Mouse (Mus musculus) heart, embryonic 13.5 days (tissue): ENCODE measurements around the gene Saysd1. TPM values are rescaled to one million over a fixed set of nuclear protein-coding genes. Genes with fewer than 3 reads are reported as not detected.

Experiments
- ATAC-seq: fragments of 200-750 bp; cut with Nextera tagmentation; 2 replicates; pipeline ENCODE4 v1.8.0; 2017; ENCODE audit warnings: moderate TSS enrichment; ENCODE audit not compliant: insufficient number of reproducible peaks, low FRiP score, low TSS enrichment; ENCODE audit errors: extremely low read depth
- H3K27ac ChIP-seq: fragments of 300-500 bp; sonication (generic); replicated peaks from 2 replicates; pipeline ENCODE4 v1.5.1; 2015; ENCODE audit warnings: moderate library complexity, mild to moderate bottlenecking, inconsistent platforms
- H3K27me3 ChIP-seq: fragments of 300-500 bp; sonication (generic); replicated peaks from 2 replicates; pipeline ENCODE4 v1.6.1; 2015; ENCODE audit warnings: mild to moderate bottlenecking, inconsistent platforms
- H3K36me3 ChIP-seq: fragments of 300-500 bp; sonication (generic); 2 replicates; pipeline ENCODE4 v1.6.1; 2015; ENCODE audit warnings: mild to moderate bottlenecking, inconsistent platforms
- H3K4me1 ChIP-seq: fragments of 300-500 bp; sonication (generic); 2 replicates; pipeline ENCODE4 v1.6.1; 2015; ENCODE audit warnings: inconsistent platforms
- H3K4me2 ChIP-seq: fragments of 300-500 bp; sonication (generic); 2 replicates; pipeline ENCODE4 v1.6.1; 2015; ENCODE audit warnings: inconsistent platforms, mild to moderate bottlenecking, moderate library complexity
- H3K4me3 ChIP-seq: fragments of 300-500 bp; sonication (generic); 2 replicates; pipeline ENCODE4 v1.5.1; 2015; ENCODE audit warnings: moderate library complexity, mild to moderate bottlenecking, inconsistent platforms
- H3K9ac ChIP-seq: fragments of 300-500 bp; sonication (generic); 2 replicates; pipeline ENCODE4 v1.6.1; 2015; ENCODE audit warnings: inconsistent platforms, mild to moderate bottlenecking, moderate library complexity
- H3K9me3 ChIP-seq: fragments of 300-500 bp; sonication (generic); 2 replicates; pipeline ENCODE4 v1.6.1; 2016; ENCODE audit warnings: inconsistent platforms
- WGBS: fragments of 180-500 bp; shearing (Covaris S2); methylation state at CpG from one replicate; pipeline ENCODE4 v1.1.7; 2015; ENCODE audit warnings: mixed read lengths; 5-methylcytosine and 5-hydroxymethylcytosine counted together
- polyA plus RNA-seq: library from polyadenylated mRNA; unstranded; fragments of >200 nt; fragmentation: Nextera tagmentation; extraction: Ambion mirVana; gene quantifications from 2 replicates; pipeline ENCODE4 v1.2.1, GENCODE M21; 2015

The Saysd1 gene
- polyA plus RNA-seq, 1 experiment from 2014 or later: 8.0 TPM

- Histone ChIP-seq H3K9me3 (no peaks in the 10 kb centered on the region), H3K4me3 (no peak overlapping the region), H3K4me2 (no peak overlapping the region), H3K36me3 (no peaks in the 10 kb centered on the region), H3K4me1 (peaks cover 38% of the 10 kb centered on the region), H3K27me3 (peaks cover 7% of the 10 kb centered on the region; the same call in 1 of the 2 replicates), H3K9ac (no peak overlapping the region), H3K27ac (no peak overlapping the region)
- ATAC-seq: no peak
- 50% methylated on average over 6 of the region's 6 CpGs for WGBS
Measured at GRCm38 (mm10) chr14:20162686-20163085, 24.4 kb upstream of the Saysd1 start.

- ATAC-seq: no peak
Measured at GRCm38 (mm10) chr14:20158727-20159681, 20.7 kb upstream of the Saysd1 start.

DNA sequence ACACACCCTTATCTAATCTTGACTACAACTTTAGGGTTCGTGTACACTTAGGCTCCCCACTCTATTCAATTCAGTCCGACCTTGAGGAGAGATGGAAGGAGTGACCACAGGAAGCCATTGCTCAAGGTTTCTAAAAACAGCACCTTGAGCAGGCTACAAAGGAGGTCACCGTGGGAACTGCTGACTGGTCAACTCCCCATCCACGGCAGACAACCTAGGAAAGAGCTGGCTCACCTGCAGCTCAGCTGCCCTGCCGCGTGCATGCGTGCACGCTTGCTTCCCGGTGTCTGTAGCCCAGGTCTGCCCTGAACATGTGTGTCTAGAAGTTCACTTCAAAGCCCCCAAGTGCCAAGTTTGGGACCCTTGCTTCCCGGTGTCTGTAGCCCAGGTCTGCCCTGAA, 19.3 kb upstream of the Saysd1 start:
- Histone ChIP-seq H3K4me2 (no peak overlapping the region), H3K27ac (no peak overlapping the region), H3K9me3 (no peaks in the 10 kb centered on the region), H3K4me3 (no peak overlapping the region), H3K9ac (no peak overlapping the region), H3K4me1 (peaks cover 28% of the 10 kb centered on the region), H3K27me3 (peaks cover 7% of the 10 kb centered on the region; the same call in 1 of the 2 replicates), H3K36me3 (no peaks in the 10 kb centered on the region)
- no peak for ATAC-seq
- WGBS: 67% methylated on average over 10 of the region's 10 CpGs

More at GRCm38 (mm10) chr14:20158727-20159681, 20.7 kb upstream of the Saysd1 start:
- Histone ChIP-seq H3K4me1 (peaks cover 35% of the 10 kb centered on the region), H3K27me3 (peaks cover 7% of the 10 kb centered on the region; the same call in 1 of the 2 replicates), H3K4me3 (no peak overlapping the region), H3K9me3 (no peaks in the 10 kb centered on the region), H3K27ac (no peak overlapping the region), H3K36me3 (no peaks in the 10 kb centered on the region), H3K4me2 (no peak overlapping the region), H3K9ac (no peak overlapping the region)
- 52% methylated on average over 8 of the region's 8 CpGs for WGBS

- WGBS: 50% methylated on average over 10 of the region's 10 CpGs
- no peaks in the 10 kb centered on the region for H3K9me3 ChIP-seq
- H3K4me1 ChIP-seq: peaks cover 22% of the 10 kb centered on the region
- H3K36me3 ChIP-seq: no peaks in the 10 kb centered on the region
- H3K4me3 ChIP-seq: no peak overlapping the region
- no peak overlapping the region for H3K27ac ChIP-seq
- H3K9ac ChIP-seq: no peak overlapping the region
- ATAC-seq: no peak
- H3K27me3 ChIP-seq: peaks cover 7% of the 10 kb centered on the region; the same call in 1 of the 2 replicates
- H3K4me2 ChIP-seq: no peak overlapping the region
Measured at GRCm38 (mm10) chr14:20155718-20156117, 17.4 kb upstream of the Saysd1 start.

DNA sequence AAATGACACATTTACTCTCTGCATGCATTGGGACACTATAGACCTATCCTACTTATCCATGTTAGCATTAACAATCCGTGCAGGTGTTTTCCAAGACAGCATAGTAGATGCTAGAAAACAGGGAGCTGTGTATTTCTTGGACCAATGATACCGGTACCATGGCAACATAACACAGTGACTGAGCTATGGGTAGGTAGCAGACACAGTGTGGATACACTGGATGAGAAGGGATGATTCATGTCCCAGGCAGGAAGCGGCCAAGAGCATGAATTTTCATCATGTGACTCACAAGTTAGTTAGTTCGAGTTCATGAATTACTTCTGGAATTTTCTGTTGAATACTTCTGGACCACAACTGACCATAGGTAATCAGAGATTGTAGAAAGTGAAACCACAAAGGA, 16.6 kb upstream of the Saysd1 start:
- WGBS: 77% methylated on average over 4 of the region's 4 CpGs
- Histone ChIP-seq H3K27me3 (peaks cover 7% of the 10 kb centered on the region; the same call in 1 of the 2 replicates), H3K9me3 (no peaks in the 10 kb centered on the region), H3K36me3 (no peaks in the 10 kb centered on the region), H3K4me3 (no peak overlapping the region), H3K27ac (no peak overlapping the region), H3K9ac (no peak overlapping the region), H3K4me1 (peaks cover 20% of the 10 kb centered on the region), H3K4me2 (no peak overlapping the region)
- no peak for ATAC-seq

DNA sequence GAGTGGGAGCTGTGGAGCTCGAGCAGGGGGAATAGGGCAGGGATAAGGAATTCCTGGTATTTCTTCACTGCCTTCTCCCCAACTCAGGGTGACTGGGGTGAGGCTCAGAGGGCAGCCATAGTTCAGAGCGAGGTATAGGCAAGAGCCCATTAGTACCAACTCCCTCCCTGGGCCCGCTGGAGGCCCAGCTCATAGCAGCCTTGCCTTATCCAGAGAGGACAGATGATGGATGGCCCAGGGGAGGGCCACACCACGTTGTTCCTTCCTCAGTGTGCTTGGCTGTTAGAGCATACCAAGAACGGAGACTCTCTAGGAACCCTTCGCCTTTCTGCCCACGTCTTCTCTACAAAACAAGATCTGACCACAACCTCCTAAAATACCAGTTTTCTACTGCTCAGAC, 15.9 kb upstream of the Saysd1 start:
- H3K4me3 ChIP-seq: no peak overlapping the region
- no peak overlapping the region for H3K9ac ChIP-seq
- peaks cover 7% of the 10 kb centered on the region; the same call in 1 of the 2 replicates for H3K27me3 ChIP-seq
- WGBS: 47% methylated on average over 7 of the region's 7 CpGs
- H3K4me1 ChIP-seq: peaks cover 13% of the 10 kb centered on the region; the same call in 1 of the 2 replicates
- no peak overlapping the region for H3K27ac ChIP-seq
- no peaks in the 10 kb centered on the region for H3K9me3 ChIP-seq
- no peak overlapping the region for H3K4me2 ChIP-seq
- no peaks in the 10 kb centered on the region for H3K36me3 ChIP-seq
- ATAC-seq: no peak

DNA sequence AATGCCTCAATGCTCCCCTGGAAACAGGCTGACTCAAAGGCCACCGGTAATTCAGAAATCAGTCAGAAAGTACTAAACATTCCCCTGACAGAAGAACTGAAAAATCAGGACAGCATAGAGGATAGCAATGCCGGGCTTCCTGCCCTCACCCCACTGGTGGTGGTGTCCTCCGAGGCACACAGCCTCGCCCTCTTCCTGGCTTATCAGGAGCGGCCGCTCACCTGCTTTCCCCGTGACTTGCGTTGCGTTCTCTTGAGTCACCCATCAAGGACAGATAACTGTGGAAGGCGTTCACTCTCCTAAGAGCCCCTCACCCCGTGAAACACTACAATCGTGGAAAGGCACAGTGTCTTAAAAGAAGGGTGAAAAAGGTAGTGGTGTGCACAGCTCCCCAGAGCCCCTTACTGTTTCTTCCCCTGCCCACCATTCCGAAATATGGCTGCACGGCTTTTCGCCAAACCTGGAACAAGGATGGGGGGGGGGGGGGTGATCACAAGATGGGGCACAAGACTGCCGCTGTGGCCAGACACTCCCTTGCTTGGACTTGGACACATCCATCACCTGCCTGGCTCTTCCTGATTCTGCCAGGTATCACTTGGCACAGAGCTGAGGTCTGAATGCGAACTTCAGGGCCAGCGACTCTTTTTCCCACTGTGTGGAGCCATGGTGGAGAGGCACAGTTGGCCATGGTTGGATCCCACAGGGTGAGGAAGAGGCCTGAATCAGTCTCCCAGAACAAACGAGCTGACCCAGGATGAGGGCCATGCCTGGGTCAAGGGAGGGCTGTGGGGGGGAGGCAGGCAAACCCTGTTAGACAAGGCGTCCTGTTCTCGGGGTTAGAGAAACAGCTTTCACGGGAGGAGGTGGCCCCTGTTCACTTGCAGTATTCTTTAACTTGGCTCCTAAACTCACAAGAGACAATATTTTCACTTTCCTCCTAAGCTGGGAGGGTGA, 11.1 kb upstream of the Saysd1 start:
- no peak overlapping the region for H3K4me3 ChIP-seq
- 77% methylated on average over 22 of the region's 22 CpGs for WGBS
- no peak overlapping the region for H3K9ac ChIP-seq
- no peaks in the 10 kb centered on the region for H3K27me3 ChIP-seq
- no peak overlapping the region for H3K4me2 ChIP-seq
- H3K9me3 ChIP-seq: no peaks in the 10 kb centered on the region
- ATAC-seq: no peak
- peaks cover 4% of the 10 kb centered on the region; the same call in 1 of the 2 replicates for H3K4me1 ChIP-seq
- H3K36me3 ChIP-seq: 0 out of 2 replicates have a peak, but pooled peaks cover 3% of the 10 kb centered on the region
- no peak overlapping the region for H3K27ac ChIP-seq

- no peak overlapping the region for H3K4me2 ChIP-seq
- 0 out of 2 replicates have a peak, but pooled peaks cover 3% of the 10 kb centered on the region for H3K36me3 ChIP-seq
- peaks cover 8% of the 10 kb centered on the region for H3K4me1 ChIP-seq
- H3K27me3 ChIP-seq: no peaks in the 10 kb centered on the region
- H3K27ac ChIP-seq: no peak overlapping the region
- H3K9ac ChIP-seq: no peak overlapping the region
- ATAC-seq: no peak
- no peak overlapping the region for H3K4me3 ChIP-seq
- WGBS: 83% methylated on average over 11 of the region's 11 CpGs
- H3K9me3 ChIP-seq: no peaks in the 10 kb centered on the region
Measured at GRCm38 (mm10) chr14:20148514-20148913, 10.2 kb upstream of the Saysd1 start.

- no peaks in the 10 kb centered on the region for H3K9me3 ChIP-seq
- H3K4me3 ChIP-seq: no peak overlapping the region
- no peak overlapping the region for H3K9ac ChIP-seq
- 0 out of 2 replicates have a peak, but pooled peaks cover 3% of the 10 kb centered on the region for H3K36me3 ChIP-seq
- no peak overlapping the region for H3K4me2 ChIP-seq
- ATAC-seq: no peak
- no peaks in the 10 kb centered on the region for H3K27me3 ChIP-seq
- peaks cover 9% of the 10 kb centered on the region for H3K4me1 ChIP-seq
- no peak overlapping the region for H3K27ac ChIP-seq
- 67% methylated on average over 7 of the region's 7 CpGs for WGBS
Measured at GRCm38 (mm10) chr14:20147854-20148253, 9.5 kb upstream of the Saysd1 start.

GRCm38 (mm10) chr14:20144093-20144492, 5.8 kb upstream of the Saysd1 start:
- Histone ChIP-seq H3K4me1 (peaks cover 9% of the 10 kb centered on the region), H3K36me3 (peaks cover 17% of the 10 kb centered on the region; the same call in 1 of the 2 replicates), H3K27ac (no peak overlapping the region), H3K9ac (no peak overlapping the region), H3K4me2 (no peak overlapping the region), H3K27me3 (no peaks in the 10 kb centered on the region), H3K4me3 (no peak overlapping the region), H3K9me3 (no peaks in the 10 kb centered on the region)
- no peak for ATAC-seq
- WGBS: 64% methylated on average over 4 of the region's 4 CpGs
